Mouse (Mus musculus): ENCODE data around the gene Nrros.

Nrros gene

DNA sequence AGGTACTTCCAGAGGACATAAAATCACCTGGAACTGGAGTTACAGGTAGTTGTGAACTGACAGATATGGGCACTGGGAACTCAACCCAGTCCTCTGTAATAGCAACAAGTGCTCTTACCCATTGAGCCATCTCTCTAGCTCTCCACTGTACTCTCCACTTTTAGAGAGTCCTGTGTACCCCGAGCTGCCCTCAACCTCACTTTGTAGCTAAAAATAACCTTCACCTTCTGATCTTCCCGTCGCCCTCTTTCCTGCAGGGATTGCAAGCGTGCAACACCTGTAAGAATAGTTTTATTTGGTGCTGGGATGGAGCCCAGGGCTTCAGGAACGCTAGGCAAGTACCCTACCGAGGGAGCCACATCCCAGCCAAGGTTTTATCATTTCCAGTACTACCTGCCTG lies 49.6 kb downstream of the Nrros start:
- in situ Hi-C loops (cut with MboI, MseI), result loop anchor here in 1 of 2 experiments (5.0 kb wide), 1 partner anchor 87 kb away; no protein-coding TSS in a partner anchor

DNA sequence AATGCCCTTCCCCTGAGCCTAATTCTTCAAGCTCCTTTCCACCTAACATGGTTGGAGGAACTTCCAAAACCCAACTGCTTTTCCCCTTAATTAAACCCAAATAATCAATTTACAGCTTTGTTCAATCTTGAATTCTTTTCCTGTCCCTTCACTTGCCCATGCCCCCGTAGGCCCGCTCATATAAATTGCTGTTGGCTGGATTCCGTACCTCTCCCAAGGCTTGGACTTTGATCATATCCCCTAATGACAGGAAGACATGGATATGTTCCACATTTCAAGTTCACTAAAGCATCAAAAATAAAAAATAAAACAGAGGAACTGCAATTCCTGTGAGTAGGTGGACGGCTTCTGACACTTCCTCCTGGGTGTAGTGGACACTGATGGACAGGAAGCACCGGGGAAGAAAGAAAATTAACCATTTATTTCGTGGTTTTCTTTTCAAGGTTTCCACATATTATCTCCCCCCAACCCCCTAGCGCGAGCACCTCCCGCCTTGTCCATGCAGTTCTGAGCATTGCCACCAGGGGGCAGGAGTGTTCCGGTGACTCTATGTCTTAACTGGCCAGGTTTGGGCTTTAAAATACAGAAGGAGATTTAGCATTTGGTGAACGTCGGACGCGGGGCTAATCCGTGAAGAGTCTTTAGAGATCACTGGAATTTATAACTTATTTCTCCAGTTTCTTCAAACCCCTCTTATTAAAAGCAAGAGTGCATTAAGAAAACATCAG lies 50.3 kb downstream of the Nrros start:
- in situ Hi-C loops (cut with MboI, MseI), result loop anchor here (5.0 kb wide), 2 partner anchors 87 to 492 kb away; partner anchors contain the start of gene Tfrc (in 1 of the 2)

DNA sequence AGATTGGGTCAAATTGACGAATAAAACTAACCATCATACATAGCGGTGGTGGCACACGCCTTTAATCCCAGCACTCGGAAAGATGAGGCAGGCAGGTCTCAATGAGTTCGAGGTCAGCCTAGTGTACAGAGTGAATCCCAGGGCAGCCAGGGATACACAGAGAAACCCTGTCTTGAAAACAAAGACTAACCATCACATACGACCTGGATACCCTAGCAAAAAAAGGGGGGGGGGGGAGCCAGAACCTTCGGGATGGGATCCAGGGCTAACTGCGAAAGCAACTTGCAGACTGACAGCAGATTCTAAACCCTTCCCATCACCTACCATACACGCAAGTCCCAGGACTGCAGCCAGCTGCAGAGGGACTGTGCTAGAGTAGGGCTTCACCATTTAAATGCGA lies 51.0 kb downstream of the Nrros start:
- in situ Hi-C loops (cut with MboI, MseI), result loop anchor here in 1 of 2 experiments (5.0 kb wide), 2 partner anchors 88 to 493 kb away; partner anchors contain the start of gene Tfrc

DNA sequence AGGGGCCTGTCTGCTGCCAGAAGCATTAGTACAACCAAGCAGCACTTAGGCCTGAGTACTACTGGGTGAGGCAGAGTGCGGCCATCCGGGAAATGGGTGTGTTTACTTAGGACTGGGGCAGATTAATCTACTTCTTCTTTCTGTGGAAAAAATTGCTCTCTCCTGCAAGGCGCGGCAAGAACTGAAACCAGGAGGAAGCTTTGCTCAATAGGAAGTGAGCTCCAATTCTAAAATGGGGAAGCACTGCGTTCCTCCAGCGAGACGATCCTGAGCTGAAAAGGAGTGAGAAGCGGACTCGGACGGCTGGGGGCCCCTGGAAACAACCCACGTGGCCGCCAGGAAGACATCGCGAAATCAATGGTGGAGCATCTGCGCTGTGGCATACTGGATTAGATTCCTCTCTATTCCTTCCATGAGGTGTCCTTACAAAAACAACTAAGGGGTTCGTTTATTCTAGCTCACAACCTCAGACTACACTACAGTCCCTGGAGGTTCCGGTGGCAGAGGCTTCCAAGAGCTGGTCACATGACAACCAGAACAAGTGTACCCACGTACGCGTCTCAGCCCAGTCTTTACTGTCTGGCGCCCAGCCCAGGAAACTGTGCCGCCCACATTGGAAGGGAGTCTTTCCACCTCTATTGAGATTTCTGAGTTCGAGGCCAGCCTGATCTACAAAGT lies 51.7 kb downstream of the Nrros start:
- in situ Hi-C loops (cut with MboI, MseI), result loop anchor here in 1 of 2 experiments (5.0 kb wide), 2 partner anchors 89 to 494 kb away; partner anchors contain the start of gene Tfrc

DNA sequence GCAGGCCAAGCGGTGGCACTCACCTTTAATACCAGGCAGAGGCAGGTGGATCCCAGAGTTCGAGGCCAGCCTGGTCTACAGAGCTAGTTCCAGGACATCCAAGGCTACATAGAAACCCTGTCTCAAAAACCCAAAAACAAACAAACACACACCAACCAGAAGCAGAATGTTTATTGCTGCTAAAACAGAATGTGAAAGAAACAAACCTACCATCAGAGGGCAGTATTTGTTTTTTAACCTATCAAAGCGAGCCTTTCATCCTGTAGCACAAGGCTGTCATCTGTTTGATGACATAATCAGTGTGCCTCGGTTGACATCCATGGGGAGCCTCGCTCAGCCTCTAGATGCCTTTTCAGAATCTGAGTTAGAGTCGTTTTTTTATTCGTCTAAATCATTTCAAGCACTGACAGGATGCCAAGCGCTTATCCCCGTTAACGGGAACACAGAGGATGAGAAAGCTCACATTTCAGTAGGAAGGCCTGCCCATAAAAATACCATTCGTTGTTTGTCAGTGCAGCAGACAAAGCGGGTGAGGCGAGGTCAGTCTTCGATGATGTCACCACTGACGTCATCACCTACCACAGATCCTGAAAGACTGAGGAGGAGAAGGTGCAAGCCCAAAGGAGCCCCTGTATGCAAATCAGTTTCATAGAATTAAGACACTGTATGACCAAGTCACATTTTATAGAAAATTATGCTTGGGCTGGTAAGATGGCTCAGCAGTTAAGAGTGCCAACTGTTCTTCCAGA lies 54.3 kb downstream of the Nrros start:
- in situ Hi-C loops (cut with MboI, MseI), result loop anchor here in 1 of 2 experiments (5.0 kb wide), 2 partner anchors 91 to 496 kb away; partner anchors contain the start of gene Tfrc

DNA sequence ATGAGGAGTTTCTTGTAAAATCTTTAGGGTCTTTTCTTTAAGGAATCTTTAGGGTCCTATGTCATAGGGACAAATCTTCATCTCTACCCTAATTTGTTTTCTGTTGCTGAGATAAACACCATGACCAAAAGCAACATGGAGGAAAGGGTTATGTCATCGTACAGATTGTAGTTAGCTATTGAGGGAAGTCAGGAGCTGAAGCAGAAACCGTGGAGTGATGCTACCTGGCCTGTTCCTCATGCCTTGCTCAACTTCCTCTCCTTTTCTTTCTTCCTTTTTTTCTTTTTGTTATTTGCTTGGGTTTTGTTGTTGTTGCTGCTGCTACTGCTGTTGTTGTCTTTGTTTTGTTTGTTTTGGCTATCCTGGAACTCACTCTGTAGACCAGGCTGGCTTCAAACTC lies 56.8 kb downstream of the Nrros start:
- in situ Hi-C loops (cut with MboI, MseI), result loop anchor here in 1 of 2 experiments (10.0 kb wide), 1 partner anchor 164 kb away; the partner anchor contains the start of genes 0610012G03Rik and Ncbp2

DNA sequence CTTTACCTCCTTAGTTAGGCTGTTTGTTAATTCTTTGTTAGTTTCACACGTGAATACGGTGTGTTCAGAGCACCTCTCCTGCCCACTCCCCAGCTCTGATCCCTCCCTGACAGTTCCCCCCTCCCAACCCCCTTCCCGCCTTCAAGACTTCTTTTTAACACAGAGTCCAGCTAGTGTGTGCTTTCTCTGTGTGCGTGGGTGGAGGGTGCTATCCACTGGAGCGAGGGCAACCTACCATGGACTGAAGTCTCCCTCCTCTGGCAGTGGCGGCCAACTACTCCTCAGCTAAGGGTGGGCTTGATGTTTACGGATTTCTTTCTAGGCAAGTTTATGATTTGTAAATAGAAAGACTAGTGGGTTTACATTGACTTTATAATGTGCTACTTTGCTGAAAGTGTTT lies 57.2 kb downstream of the Nrros start:
- in situ Hi-C loops (cut with MboI, MseI), result loop anchor here in 1 of 2 experiments (10.0 kb wide), 1 partner anchor 163 kb away; the partner anchor contains the start of genes 0610012G03Rik and Ncbp2

DNA sequence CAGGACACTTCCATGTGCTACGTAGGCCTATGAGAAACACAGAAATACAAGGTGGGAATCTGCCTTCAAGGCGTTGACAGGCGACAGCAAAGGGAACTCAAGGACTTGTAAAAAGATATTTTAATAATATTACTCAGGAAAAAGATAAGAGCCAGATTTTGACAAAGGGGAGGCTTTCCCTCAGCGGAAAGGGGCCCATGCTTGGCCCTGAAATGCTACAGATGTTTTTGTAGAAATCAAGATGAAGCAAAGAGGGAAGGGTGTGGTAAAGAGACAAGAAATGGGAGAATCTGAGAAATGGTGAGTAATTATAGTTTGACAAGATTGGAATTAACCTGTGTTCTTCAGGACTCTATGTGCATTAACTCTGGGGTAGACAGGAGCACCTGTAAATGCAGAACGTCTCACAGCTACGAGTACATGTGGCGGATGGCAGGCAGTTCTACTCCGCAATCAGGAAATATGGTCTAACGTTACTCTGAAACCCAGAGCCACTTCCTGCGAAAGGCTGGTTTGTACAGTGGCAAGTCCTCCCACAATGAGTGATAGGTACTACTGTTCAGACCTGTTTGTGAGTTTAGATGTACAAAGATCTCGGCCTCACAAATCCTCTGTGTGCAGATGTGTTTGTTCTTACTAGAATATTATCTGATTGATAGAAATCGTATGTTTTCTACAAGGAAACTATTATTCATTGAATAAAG lies 57.9 kb downstream of the Nrros start:
- in situ Hi-C loops (cut with MboI, MseI), result loop anchor here in 1 of 2 experiments (10.0 kb wide), 1 partner anchor 163 kb away; the partner anchor contains the start of genes 0610012G03Rik and Ncbp2

DNA sequence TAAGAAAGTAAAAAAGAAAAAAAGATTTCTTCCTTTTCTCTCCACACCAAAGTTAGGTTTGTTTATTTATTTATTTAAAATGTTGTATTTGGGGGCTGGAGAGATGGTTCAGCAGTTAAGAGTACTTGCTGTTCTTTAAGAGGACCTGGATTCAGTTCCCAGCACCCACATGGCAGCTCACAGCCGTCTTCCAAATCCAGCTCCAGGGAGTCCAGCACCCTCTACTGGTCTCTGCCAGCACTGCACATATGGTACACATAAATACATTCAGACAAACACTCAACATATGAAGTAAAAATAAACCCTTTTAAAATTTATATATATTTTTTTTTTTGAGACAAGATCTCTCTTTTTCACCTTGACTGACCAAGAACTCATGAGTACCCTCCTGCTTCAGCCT lies 59.7 kb downstream of the Nrros start:
- in situ Hi-C loops (cut with MboI, MseI), result loop anchor here in 1 of 2 experiments (10.0 kb wide), 1 partner anchor 161 kb away; the partner anchor contains the start of genes 0610012G03Rik and Ncbp2

DNA sequence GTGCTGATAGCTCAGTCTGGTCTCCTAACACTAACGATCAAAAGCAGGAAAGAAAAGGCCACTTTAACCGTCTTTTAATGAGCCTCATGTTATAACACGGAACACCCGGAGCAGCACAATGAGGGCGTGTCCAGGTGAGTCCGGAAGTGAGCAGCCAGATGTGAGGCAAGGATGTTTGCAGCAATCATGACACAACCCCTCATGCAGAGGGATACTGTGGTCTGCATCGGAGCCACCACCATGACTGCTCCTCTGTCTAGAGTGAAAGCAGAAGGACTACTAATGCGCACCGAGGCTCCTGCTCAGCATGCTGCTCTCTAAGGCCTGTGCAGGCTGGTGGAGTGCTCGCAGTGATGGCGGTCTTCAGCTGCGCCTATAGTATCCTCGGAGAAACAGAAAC lies 63.1 kb downstream of the Nrros start:
- in situ Hi-C loops (cut with MboI, MseI), result loop anchor here in 1 of 2 experiments (10.0 kb wide), 1 partner anchor 157 kb away; the partner anchor contains the start of genes 0610012G03Rik and Ncbp2

DNA sequence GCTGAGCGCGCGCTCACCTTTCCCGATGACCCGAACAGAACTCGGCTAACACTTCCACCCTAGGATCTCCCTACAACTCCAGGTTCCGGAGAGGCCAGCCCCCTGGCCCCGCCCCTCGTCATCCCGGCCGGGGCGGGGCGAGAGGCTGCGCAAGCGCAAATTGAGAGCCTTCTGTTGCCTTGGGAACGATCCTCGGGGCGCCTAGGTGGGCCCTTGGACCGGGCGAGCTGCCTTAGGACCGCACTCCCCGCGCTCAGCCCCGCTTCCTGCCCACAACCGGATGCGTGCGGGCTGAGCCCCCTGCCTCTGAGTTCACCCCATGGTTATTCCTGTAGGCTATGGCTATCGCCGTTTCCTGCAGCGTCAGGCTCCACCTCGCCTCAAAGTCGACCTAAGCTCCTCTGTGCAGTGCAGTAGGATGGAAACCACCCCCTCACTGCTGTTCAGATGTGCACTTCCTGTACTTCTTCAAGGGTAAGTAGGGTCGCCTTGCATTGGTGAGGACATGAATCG lies 65.7 kb downstream of the Nrros start, which contains the start of the genes Pigx and Cep19:
Gene Pigx (minus strand): TSS at position 103 of the 513 bp plus-strand sequence.
Gene Cep19 (plus strand): TSS at position 163 of the 513 bp plus-strand sequence.
- in situ Hi-C loops (cut with MboI, MseI), result loop anchor here in 1 of 2 experiments (5.0 to 10.0 kb wide), 2 partner anchors 47 to 155 kb away; partner anchors contain the start of genes 0610012G03Rik and Ncbp2

DNA sequence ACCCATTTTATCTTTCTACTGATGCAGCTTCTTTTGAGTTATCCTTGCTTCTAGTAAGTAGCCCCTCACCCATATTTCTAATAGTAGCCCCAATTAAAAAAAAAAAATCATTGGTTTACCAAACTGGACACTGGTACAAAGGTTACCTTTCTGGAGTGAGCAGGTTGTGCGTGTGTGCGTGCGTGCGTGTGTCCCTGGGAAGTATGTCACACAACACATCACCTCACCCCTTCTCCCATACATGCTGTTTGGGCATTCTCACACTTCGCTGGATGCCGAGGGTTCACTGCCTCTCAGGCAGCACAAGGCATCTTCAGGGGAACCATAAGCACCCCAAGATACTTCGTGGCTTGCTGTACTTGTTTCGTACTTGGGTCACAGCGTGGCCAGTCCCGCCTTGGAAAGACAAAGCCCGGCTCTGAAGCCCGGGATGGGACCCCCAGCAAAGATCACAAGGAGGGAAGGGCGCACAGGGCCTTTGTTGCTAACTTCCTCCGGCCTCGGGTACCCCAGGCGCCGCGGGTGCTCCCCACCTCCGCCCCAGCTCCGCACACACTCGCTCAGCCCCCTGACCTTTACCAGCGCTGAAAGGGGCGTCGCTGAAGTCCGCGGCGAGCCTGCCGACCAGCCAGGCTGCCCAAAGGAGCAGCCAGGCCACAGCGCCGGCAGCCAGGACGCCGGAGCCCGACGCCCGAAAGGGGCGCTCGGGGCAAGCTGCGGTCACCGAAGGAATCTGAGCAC lies 66.3 kb downstream of the Nrros start:
- in situ Hi-C loops (cut with MboI, MseI), result loop anchor here in 1 of 2 experiments (5.0 kb wide), 1 partner anchor 47 kb away; no protein-coding TSS in a partner anchor

DNA sequence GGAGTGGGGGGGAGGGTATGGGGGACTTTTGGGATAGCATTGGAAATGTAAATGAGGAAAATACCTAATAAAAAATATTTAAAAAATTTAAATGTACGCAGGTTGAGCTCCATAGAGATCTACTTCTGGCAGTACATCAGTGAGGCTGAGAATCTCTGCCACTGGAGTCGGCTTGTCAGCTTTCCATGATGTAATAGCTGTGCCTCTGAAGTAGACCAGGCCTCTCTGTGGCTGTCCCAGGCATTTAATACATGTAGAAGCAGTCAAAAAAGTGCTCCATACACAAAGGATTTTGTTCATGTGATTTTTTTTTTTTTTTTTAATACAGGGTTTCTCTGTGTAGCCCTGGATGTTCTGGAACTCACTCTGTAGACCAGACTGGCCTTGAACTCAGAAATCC lies 67.6 kb downstream of the Nrros start:
- in situ Hi-C loops (cut with MboI, MseI), result loop anchor here in 1 of 2 experiments (5.0 kb wide), 1 partner anchor 45 kb away; no protein-coding TSS in a partner anchor
